Mouse (Mus musculus) regulatory T cell (primary cell): ENCODE measurements around the gene Capzb.

Source experiments
- in situ Hi-C: fragments of 300-600 bp; cut with MboI, MseI; formaldehyde crosslinking; loops from one replicate; pipeline ENCODE4 v1.15.1; 2025; ENCODE audit warnings: high pct_unique_total_duplicates

Gene Capzb

GRCm38 (mm10) chr4:139179731-139180625, 12.7 kb upstream of the Capzb start:
- in situ Hi-C loops = no loop called here

- in situ Hi-C loops = no loop called here
These were observed 10.2 kb upstream of the Capzb start for GRCm38 (mm10) chr4:139182511-139182910.

- in situ Hi-C loops = no loop called here
These were observed 6.8 kb upstream of the Capzb start for GRCm38 (mm10) chr4:139185766-139186442.

- in situ Hi-C loops = no loop called here
These were observed 4.8 kb upstream of the Capzb start for GRCm38 (mm10) chr4:139187930-139188329.

GRCm38 (mm10) chr4:139191605-139192498, 847 bp upstream of the Capzb start:
- in situ Hi-C loops = loop anchor here (5.0 to 10.0 kb wide), 3 partner anchors 975 to 1597 kb away; partner anchors contain the start of genes Hp1bp3, Rcc2 and Usp48

GRCm38 (mm10) chr4:139193176-139194093, 736 bp downstream of the Capzb start:
- in situ Hi-C loops = loop anchor here (5.0 to 10.0 kb wide), 3 partner anchors 976 to 1599 kb away; partner anchors contain the start of genes Hp1bp3, Rcc2 and Usp48

GRCm38 (mm10) chr4:139195101-139195500, 2.4 kb downstream of the Capzb start:
- in situ Hi-C loops = loop anchor here (10.0 kb wide), 2 partner anchors 1510 to 1600 kb away; partner anchors contain the start of genes Rcc2 and Usp48

- in situ Hi-C loops = loop anchor here (10.0 kb wide), 2 partner anchors 1508 to 1602 kb away; partner anchors contain the start of genes Rcc2 and Usp48
These were observed 3.8 kb downstream of the Capzb start for GRCm38 (mm10) chr4:139196464-139196863.

GRCm38 (mm10) chr4:139196949-139197348, 4.2 kb downstream of the Capzb start:
- in situ Hi-C loops = loop anchor here (10.0 kb wide), 2 partner anchors 1508 to 1602 kb away; partner anchors contain the start of genes Rcc2 and Usp48

GRCm38 (mm10) chr4:139197453-139197852, 4.8 kb downstream of the Capzb start:
- in situ Hi-C loops = loop anchor here (10.0 kb wide), 2 partner anchors 1507 to 1603 kb away; partner anchors contain the start of genes Rcc2 and Usp48

GRCm38 (mm10) chr4:139198004-139198689, 5.4 kb downstream of the Capzb start:
- in situ Hi-C loops = loop anchor here (10.0 kb wide), 2 partner anchors 1507 to 1603 kb away; partner anchors contain the start of genes Rcc2 and Usp48

GRCm38 (mm10) chr4:139199126-139199525, 6.4 kb downstream of the Capzb start:
- in situ Hi-C loops = loop anchor here (10.0 kb wide), 2 partner anchors 1506 to 1604 kb away; partner anchors contain the start of genes Rcc2 and Usp48

- in situ Hi-C loops = loop anchor here (10.0 kb wide), 2 partner anchors 1505 to 1605 kb away; partner anchors contain the start of genes Rcc2 and Usp48
These were observed 7.1 kb downstream of the Capzb start for GRCm38 (mm10) chr4:139199703-139200340.

- in situ Hi-C loops = no loop called here
These were observed 8.2 kb downstream of the Capzb start for GRCm38 (mm10) chr4:139200946-139201345.

GRCm38 (mm10) chr4:139202556-139202955, 9.9 kb downstream of the Capzb start:
- in situ Hi-C loops = no loop called here

- in situ Hi-C loops = no loop called here
These were observed 10.7 kb downstream of the Capzb start for GRCm38 (mm10) chr4:139203381-139203780.

GRCm38 (mm10) chr4:139205842-139206241, 13.1 kb downstream of the Capzb start:
- in situ Hi-C loops = no loop called here

GRCm38 (mm10) chr4:139206353-139207045, 13.8 kb downstream of the Capzb start:
- in situ Hi-C loops = no loop called here
